Mouse (Mus musculus): Measurements from ENCODE around the gene Hectd4. TPM values are rescaled to one million over a fixed set of nuclear protein-coding genes. Genes with fewer than 3 reads are reported as not detected.
A peak's percentile ranks its signal among the peaks of the same experiment; 100 is the strongest.
"Not testable (repeated sequence)": the region's sequence is repeated elsewhere in the genome, so short reads cannot be mapped to it uniquely, and the experiment has no call there.

Gene Hectd4
- polyA plus RNA-seq, 1 experiment: 11.8 TPM

GRCm38 (mm10) chr5:121343997-121344396 lies 124.0 kb downstream of the Hectd4 start:
- no peak for DNase-seq (ENCODE audit: low spot score)

GRCm38 (mm10) chr5:121359229-121359628 lies 139.2 kb downstream of the Hectd4 start:
- DNase-seq (ENCODE audit: low spot score): no peak

GRCm38 (mm10) chr5:121361696-121362095 lies 141.7 kb downstream of the Hectd4 start:
- no peak for DNase-seq (ENCODE audit: low spot score)

- no peak for DNase-seq (ENCODE audit: low spot score)
Observed at GRCm38 (mm10) chr5:121363441-121363840, 143.4 kb downstream of the Hectd4 start.

- DNase-seq (ENCODE audit: low spot score): no peak
Observed at GRCm38 (mm10) chr5:121366449-121367225, 146.6 kb downstream of the Hectd4 start.

- DNase-seq (ENCODE audit: low spot score): no peak
Observed at GRCm38 (mm10) chr5:121367255-121367654, 147.2 kb downstream of the Hectd4 start.

GRCm38 (mm10) chr5:121371712-121372111 lies 151.7 kb downstream of the Hectd4 start:
- no peak for DNase-seq (ENCODE audit: low spot score)

- no peak for DNase-seq (ENCODE audit: low spot score)
Observed at GRCm38 (mm10) chr5:121374790-121375189, 154.8 kb downstream of the Hectd4 start.

- not testable (repeated sequence) for DNase-seq (ENCODE audit: low spot score)
Observed at GRCm38 (mm10) chr5:121376972-121377371, 157.0 kb downstream of the Hectd4 start.

GRCm38 (mm10) chr5:121378678-121379256 lies 158.7 kb downstream of the Hectd4 start:
- DNase-seq (ENCODE audit: low spot score): no peak

- no peak for DNase-seq (ENCODE audit: low spot score)
Observed at GRCm38 (mm10) chr5:121380692-121381091, 160.7 kb downstream of the Hectd4 start.

GRCm38 (mm10) chr5:121383857-121384756 lies 164.1 kb downstream of the Hectd4 start:
- DNase-seq (ENCODE audit: low spot score): no peak

GRCm38 (mm10) chr5:121384757-121385460 lies 164.9 kb downstream of the Hectd4 start:
- no peak for DNase-seq (ENCODE audit: low spot score)

GRCm38 (mm10) chr5:121385461-121386119 lies 165.6 kb downstream of the Hectd4 start, which contains the start of gene Trafd1:
TSS of gene Trafd1 (minus strand) at chr5:121385632.
- peak; percentile 88 for DNase-seq (ENCODE audit: low spot score)

- DNase-seq (ENCODE audit: low spot score): no peak
Observed at GRCm38 (mm10) chr5:121386120-121386909, 166.3 kb downstream of the Hectd4 start.

GRCm38 (mm10) chr5:121387126-121387525 lies 167.1 kb downstream of the Hectd4 start:
- DNase-seq (ENCODE audit: low spot score): no peak

GRCm38 (mm10) chr5:121389106-121389505 lies 169.1 kb downstream of the Hectd4 start:
- DNase-seq (ENCODE audit: low spot score): no peak

- no peak for DNase-seq (ENCODE audit: low spot score)
Observed at GRCm38 (mm10) chr5:121389691-121390090, 169.7 kb downstream of the Hectd4 start.

GRCm38 (mm10) chr5:121392667-121393380 lies 172.8 kb downstream of the Hectd4 start:
- DNase-seq (ENCODE audit: low spot score): no peak

- DNase-seq (ENCODE audit: low spot score): no peak
Observed at GRCm38 (mm10) chr5:121393402-121393801, 173.4 kb downstream of the Hectd4 start.

All from urinary bladder, adult 2 months (tissue).